Mouse (Mus musculus): Measurements from ENCODE around the gene Ddost.

- TF ChIP-seq POLR2A (IDR thresholded peaks at IDR 0.05; ENCODE audit: low read depth, low read length) (peak; percentile 66), CTCF (IDR thresholded peaks at IDR 0.05; ENCODE audit: borderline replicate concordance, insufficient read depth, low read length) (no peak)
Observed at GRCm38 (mm10) chr4:138325466-138326076, 21.0 kb downstream of the Ddost start.

Measured in embryonic fibroblast, embryonic 13.5 days (primary cell).